Mouse (Mus musculus) kidney, adult 2 months (tissue): ENCODE data around the gene Magi3. TPM values are rescaled to one million over a fixed set of nuclear protein-coding genes. Genes with fewer than 3 reads are reported as not detected.

Experiments
- DNase-seq: peaks from one replicate; pipeline ENCODE4 v3.0.0; 2021
- H3K27ac ChIP-seq: fragments of 200-500 bp; 2 replicates; pipeline ENCODE4 v1.5.1; 2012; ENCODE audit warnings: low read depth, low read length, control low read depth, inconsistent platforms; ENCODE audit not compliant: insufficient read depth
- H3K27me3 ChIP-seq: fragments of 200-500 bp; replicated peaks from 2 replicates; pipeline ENCODE4 v1.6.1; 2012; ENCODE audit warnings: mild to moderate bottlenecking, moderate library complexity, low read length, inconsistent platforms; ENCODE audit not compliant: control insufficient read depth, insufficient read depth
- H3K36me3 ChIP-seq: fragments of 200-500 bp; 2 replicates; pipeline ENCODE4 v1.6.1; 2012; ENCODE audit warnings: mild to moderate bottlenecking, moderate library complexity, low read length, inconsistent platforms; ENCODE audit not compliant: control insufficient read depth, insufficient read depth
- H3K4me1 ChIP-seq: fragments of 200-500 bp; 2 replicates; pipeline ENCODE4 v1.6.1; 2011; ENCODE audit warnings: low read length; ENCODE audit not compliant: control insufficient read depth, insufficient read depth
- H3K4me3 ChIP-seq: fragments of 200-500 bp; 2 replicates; pipeline ENCODE4 v1.5.1; 2011; ENCODE audit warnings: mild to moderate bottlenecking, low read depth, low read length, control low read depth; ENCODE audit not compliant: insufficient read depth
- CTCF ChIP-seq: fragments of 200-500 bp; conservative IDR thresholded peaks from 2 replicates; pipeline ENCODE4 v1.5.1; 2011; ENCODE audit warnings: low read depth, mild to moderate bottlenecking, control low read depth, low read length, moderate library complexity, mixed read lengths; ENCODE audit not compliant: insufficient read depth, insufficient read length
- POLR2A ChIP-seq: fragments of 200-500 bp; IDR thresholded peaks from one replicate; pipeline ENCODE4 v1.6.1; 2011; ENCODE audit warnings: low read depth, low read length, control low read depth
- WGBS: fragments of 180-500 bp; shearing (Covaris S2); methylation state at CpG from one replicate; pipeline ENCODE4 v1.1.7; 2018; 5-methylcytosine and 5-hydroxymethylcytosine counted together
- polyA plus RNA-seq: library from polyadenylated mRNA; depleted of rRNA; stranded (reverse); fragments of >200 nt; gene quantifications from 2 replicates; pipeline ENCODE4 v1.2.3, GENCODE M21; 2012; rRNA removed

Magi3 gene
- polyA plus RNA-seq, result 4.4 and 4.9 TPM in 2 replicates

DNA sequence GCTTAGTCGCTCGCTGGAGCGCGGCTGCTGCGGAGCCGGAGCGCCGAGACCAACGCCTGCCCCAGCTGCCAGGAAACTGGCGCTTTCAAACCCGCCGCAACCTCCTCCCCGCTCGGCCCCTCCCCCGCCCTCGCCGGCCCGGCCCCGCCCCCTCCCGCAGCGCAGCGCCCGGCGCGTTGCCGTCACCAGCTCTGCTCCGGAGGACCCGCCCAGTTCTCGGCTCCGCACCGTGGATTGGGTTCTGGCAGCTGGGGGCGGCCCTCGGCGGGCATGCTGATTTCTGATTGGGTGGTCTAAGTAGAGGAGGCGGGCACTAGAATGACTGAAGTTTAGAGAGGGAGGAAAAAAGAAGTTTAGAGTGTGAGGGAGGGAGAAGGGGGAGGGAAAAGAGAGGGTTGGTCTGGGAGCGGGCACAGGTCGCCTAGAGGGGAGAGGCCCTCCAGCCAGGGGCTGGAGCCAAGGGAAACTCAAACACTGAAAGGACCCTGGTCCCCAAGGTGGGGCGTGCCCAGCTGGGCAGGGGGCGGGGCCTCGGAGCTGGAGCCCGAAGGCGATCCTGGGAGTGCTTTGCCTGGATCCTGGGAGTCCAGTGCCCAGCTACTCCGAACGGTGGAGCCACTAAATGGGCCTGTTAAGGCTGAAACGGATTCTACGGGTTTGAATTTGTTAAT, at the start of gene Magi3:
TSS of gene Magi3 (minus strand) at position 80 of the 671 bp plus-strand sequence.
- peaks cover 10% of the 10 kb centered on the region for H3K4me1 ChIP-seq
- DNase-seq, result peak; percentile 99
- no peaks in the 10 kb centered on the region for H3K27me3 ChIP-seq
- H3K36me3 ChIP-seq, result no peaks in the 10 kb centered on the region
- peak within 1 kb of the TSS; percentile 100 for H3K4me3 ChIP-seq
- WGBS, result under 1% methylated on average over 46 of the region's 46 CpGs
- TF ChIP-seq POLR2A (peak; percentile 87), CTCF (0 out of 2 replicates have a peak, but pooled peaks have one; percentile 10)
- H3K27ac ChIP-seq, result peak within 1 kb of the TSS; percentile 94

DNA sequence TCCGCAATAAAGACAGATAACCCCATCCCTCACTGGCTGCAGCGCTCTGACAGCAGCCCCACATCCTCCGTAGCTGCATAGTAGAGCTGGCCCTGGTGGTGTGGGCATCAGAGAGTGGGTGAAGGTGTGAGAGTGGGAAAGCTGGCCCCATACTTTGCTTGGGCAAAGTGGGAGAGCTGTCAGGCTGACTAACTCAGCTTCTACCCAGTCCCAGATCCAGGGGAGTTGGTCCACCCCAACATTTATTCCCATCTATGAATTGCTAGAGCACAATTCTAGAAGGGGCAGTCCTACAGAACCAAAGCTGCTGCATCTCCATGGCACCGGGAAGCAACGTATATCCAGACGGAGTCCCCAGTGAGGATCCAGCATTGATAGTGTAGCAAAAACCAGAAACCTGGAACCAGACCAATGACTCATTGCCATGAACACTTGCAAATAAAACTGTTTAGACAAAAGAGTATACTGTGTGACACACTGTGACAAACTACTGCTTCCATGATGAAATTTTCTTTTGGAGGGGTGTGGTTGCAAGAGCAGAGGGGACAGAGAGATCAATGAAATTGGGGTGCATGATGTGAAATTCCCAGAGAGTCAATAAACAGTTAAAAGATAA, 44.5 kb upstream of the Magi3 start:
- no peak for DNase-seq
- 91% methylated on average over 6 of the region's 6 CpGs for WGBS
- TF ChIP-seq CTCF (no peak), POLR2A (no peak)
- H3K36me3 ChIP-seq, result no peaks in the 10 kb centered on the region
- no peak overlapping the region for H3K27ac ChIP-seq
- H3K27me3 ChIP-seq, result no peaks in the 10 kb centered on the region
- H3K4me1 ChIP-seq, result no peaks in the 10 kb centered on the region
- H3K4me3 ChIP-seq, result no peak overlapping the region

DNA sequence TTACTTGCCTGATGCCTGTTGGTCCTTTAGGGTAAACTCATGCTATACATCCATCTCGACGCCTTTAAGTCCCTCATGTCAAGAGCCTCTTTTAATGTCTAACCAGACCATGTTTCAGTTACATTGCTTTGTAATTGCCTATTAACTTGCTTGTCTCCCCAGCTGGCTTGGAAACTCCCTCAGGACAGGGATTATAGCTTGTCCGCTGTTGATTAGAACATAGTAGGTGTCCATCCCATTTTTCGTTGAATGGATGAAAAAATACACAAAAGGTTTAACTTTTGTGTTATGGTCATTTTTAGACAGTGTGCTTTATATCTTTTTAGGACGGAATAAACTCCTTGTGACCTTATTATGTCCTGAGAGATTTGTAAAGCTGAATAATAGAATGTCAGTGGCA, 40.0 kb upstream of the Magi3 start:
- Histone ChIP-seq H3K4me3 (no peak overlapping the region), H3K4me1 (no peaks in the 10 kb centered on the region), H3K27ac (no peak overlapping the region), H3K36me3 (no peaks in the 10 kb centered on the region), H3K27me3 (no peaks in the 10 kb centered on the region)
- TF ChIP-seq POLR2A (no peak), CTCF (no peak)
- no peak for DNase-seq
- WGBS, result 71% methylated on average over 5 of the region's 5 CpGs

- H3K27me3 ChIP-seq, result no peaks in the 10 kb centered on the region
Observed at GRCm38 (mm10) chr3:104259168-104259567, 39.0 kb upstream of the Magi3 start.

GRCm38 (mm10) chr3:104257041-104257440, 36.9 kb upstream of the Magi3 start:
- TF ChIP-seq CTCF (no peak), POLR2A (no peak)
- no peaks in the 10 kb centered on the region for H3K4me1 ChIP-seq
- H3K27ac ChIP-seq, result no peak overlapping the region
- H3K4me3 ChIP-seq, result no peak overlapping the region
- H3K27me3 ChIP-seq, result no peaks in the 10 kb centered on the region
- no peak for DNase-seq
- 43% methylated on average over 3 of the region's 3 CpGs for WGBS
- no peaks in the 10 kb centered on the region for H3K36me3 ChIP-seq

More at GRCm38 (mm10) chr3:104259168-104259567, 39.0 kb upstream of the Magi3 start:
- TF ChIP-seq POLR2A (no peak), CTCF (no peak)
- no peak for DNase-seq
- H3K27ac ChIP-seq, result no peak overlapping the region
- no peaks in the 10 kb centered on the region for H3K36me3 ChIP-seq
- no peaks in the 10 kb centered on the region for H3K4me1 ChIP-seq
- 89% methylated on average over 4 of the region's 4 CpGs for WGBS
- H3K4me3 ChIP-seq, result no peak overlapping the region

DNA sequence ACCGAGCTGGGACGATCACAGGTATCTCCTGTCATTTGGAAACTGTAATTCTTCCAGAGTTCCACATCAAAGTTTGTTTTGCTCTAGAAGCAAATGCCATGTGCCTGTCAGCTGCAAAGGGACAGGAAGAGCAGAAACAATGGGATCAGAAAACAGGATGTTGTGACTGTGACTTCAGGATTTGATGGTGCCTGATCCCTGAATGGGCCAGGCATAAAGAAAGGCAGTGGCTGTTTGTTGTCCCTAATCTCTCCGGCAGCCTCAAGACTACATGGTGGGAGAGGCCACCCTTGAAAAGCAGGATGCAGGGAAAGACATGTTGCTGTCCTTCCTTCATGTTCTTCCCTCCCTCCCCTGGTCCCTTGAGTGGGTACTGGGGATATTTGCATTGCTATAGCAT, 33.6 kb upstream of the Magi3 start:
- TF ChIP-seq CTCF, result no peak
- no peak for TF ChIP-seq POLR2A
- Histone ChIP-seq H3K36me3 (no peaks in the 10 kb centered on the region), H3K27ac (no peak overlapping the region), H3K4me3 (no peak overlapping the region), H3K4me1 (no peaks in the 10 kb centered on the region), H3K27me3 (no peaks in the 10 kb centered on the region)
- WGBS, result 59% methylated on average over 3 of the region's 3 CpGs
- peak; percentile 19 for DNase-seq

- TF ChIP-seq CTCF (no peak), POLR2A (no peak)
- H3K27ac ChIP-seq, result no peak overlapping the region
- no peaks in the 10 kb centered on the region for H3K27me3 ChIP-seq
- no peak for DNase-seq
- no peaks in the 10 kb centered on the region for H3K36me3 ChIP-seq
- no peaks in the 10 kb centered on the region for H3K4me1 ChIP-seq
- no peak overlapping the region for H3K4me3 ChIP-seq
- WGBS, result 85% methylated on average over 4 of the region's 4 CpGs
Observed at GRCm38 (mm10) chr3:104247850-104248249, 27.7 kb upstream of the Magi3 start.
